Mouse (Mus musculus) kidney, postnatal 36 days (tissue): ENCODE data around the gene Fbxw26.
"Not testable (repeated sequence)": the region's sequence is repeated elsewhere in the genome, so short reads cannot be mapped to it uniquely, and the experiment has no call there.

Experiments
- DNase-seq, 2 experiments: peaks; one replicate each; pipeline ENCODE4 v3.0.0; 2021 to 2022; ENCODE audit warnings: mixed read lengths in 2 of 2

Fbxw26 gene

GRCm38 (mm10) chr9:109745989-109746388, at the start of gene Fbxw26:
Fbxw26 (minus strand) TSS chr9:109746089.
- not testable (repeated sequence) for DNase-seq

- no peak for DNase-seq
These were observed 49.3 kb upstream of the Fbxw26 start for GRCm38 (mm10) chr9:109795221-109795620.

GRCm38 (mm10) chr9:109790570-109790969, 44.7 kb upstream of the Fbxw26 start, which contains the start of gene Fbxw27:
Fbxw27 (minus strand) TSS chr9:109790670.
- not testable (repeated sequence) for DNase-seq

GRCm38 (mm10) chr9:109766841-109767240, 21.0 kb upstream of the Fbxw26 start:
- DNase-seq: not testable (repeated sequence)

- not testable (repeated sequence) for DNase-seq
These were observed 43.3 kb downstream of the Fbxw26 start, which contains the start of gene Fbxw18 for GRCm38 (mm10) chr9:109702600-109702999. Fbxw18 (minus strand) TSS chr9:109702700.

GRCm38 (mm10) chr9:109685299-109685698, 60.6 kb downstream of the Fbxw26 start:
- peak; percentile 51 to 88 for DNase-seq
